Mouse (Mus musculus): ENCODE measurements around the gene Gabarap. TPM values are rescaled to one million over a fixed set of nuclear protein-coding genes. Genes with fewer than 3 reads are reported as not detected.

The Gabarap gene
- polyA plus RNA-seq, 1 experiment from 2014 or later = 280 TPM

GRCm38 (mm10) chr11:70042309-70043085 is 51.6 kb downstream of the Gabarap start:
- Histone ChIP-seq H3K9me3 (replicated peaks; ENCODE audit: control insufficient read depth, low read length) (no peaks in the 10 kb centered on the region), H3K27ac (ENCODE audit: low read length) (no peak overlapping the region), H3K27me3 (ENCODE audit: control insufficient read depth, insufficient read depth, low read depth, low read length) (no peaks in the 10 kb centered on the region), H3K4me2 (ENCODE audit: low read depth, low read length) (no peak overlapping the region), H3K4me3 (ENCODE audit: low read depth, low read length) (no peak overlapping the region), H3K36me3 (ENCODE audit: control insufficient read depth, insufficient read depth) (no peaks in the 10 kb centered on the region), H3K4me1 (ENCODE audit: control insufficient read depth, low read depth, low read length) (no peaks in the 10 kb centered on the region), H3K9ac (ENCODE audit: low read depth, low read length) (no peak overlapping the region)
- ATAC-seq (ENCODE audit: low read depth) = no peak
- WGBS (ENCODE audit: insufficient replicate concordance) = 82% methylated on average over 22 of the region's 23 CpGs

DNA sequence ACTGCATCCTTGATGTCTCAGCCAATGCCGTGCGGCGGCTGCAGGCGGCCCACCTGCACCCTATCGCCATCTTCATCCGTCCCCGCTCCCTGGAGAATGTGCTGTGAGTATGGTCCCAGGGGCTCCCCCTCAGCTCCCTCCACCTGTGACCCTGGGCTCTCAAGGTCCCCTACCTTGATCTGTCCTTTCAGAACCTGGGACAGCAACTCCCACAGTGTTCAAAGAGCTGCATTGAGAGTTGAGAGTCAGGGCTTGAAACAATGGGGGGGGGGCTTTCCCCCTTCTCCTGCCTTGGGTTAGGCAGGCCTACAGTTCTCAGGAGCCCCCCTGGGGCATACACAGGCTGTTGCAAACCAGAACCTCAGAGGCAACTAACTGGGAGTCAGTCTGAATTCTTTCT is 52.7 kb downstream of the Gabarap start:
- H3K27ac ChIP-seq (ENCODE audit: low read length) = no peak overlapping the region
- no peak for ATAC-seq (ENCODE audit: low read depth)
- no peaks in the 10 kb centered on the region for H3K36me3 ChIP-seq (ENCODE audit: control insufficient read depth, insufficient read depth)
- no peaks in the 10 kb centered on the region for H3K4me1 ChIP-seq (ENCODE audit: control insufficient read depth, low read depth, low read length)
- H3K4me3 ChIP-seq (ENCODE audit: low read depth, low read length) = no peak overlapping the region
- no peak overlapping the region for H3K4me2 ChIP-seq (ENCODE audit: low read depth, low read length)
- H3K9me3 ChIP-seq (replicated peaks; ENCODE audit: control insufficient read depth, low read length) = no peaks in the 10 kb centered on the region
- WGBS (ENCODE audit: insufficient replicate concordance) = 87% methylated on average over 7 of the region's 7 CpGs
- no peaks in the 10 kb centered on the region for H3K27me3 ChIP-seq (ENCODE audit: control insufficient read depth, insufficient read depth, low read depth, low read length)
- H3K9ac ChIP-seq (ENCODE audit: low read depth, low read length) = no peak overlapping the region

MicroRNA genes within 50 kb of the gene (microRNA counts, 519-probe panel; counts per million panel counts)
- microRNA mmu-miR-324-3p (60.7 counts per million), microRNA mmu-miR-324-5p (2,146 counts per million, percentile 33 among the panel's probes with 10 or more counts)

Small RNAs within 50 kb of the gene (microRNA-seq; reads per million reads assigned to microRNA genes)
- gene Gm44349 (not detected), gene Mir324 (1,897 reads per million, percentile 81 among the genes with 10 or more reads in this experiment)

Other genes starting within 250 kb of the Gabarap start
- 11.1 and 11.9 TPM in 2 replicates for gene Polr2a, start 232.5 kb upstream of the Gabarap start, polyA plus RNA-seq (2015; fragmentation: Nextera tagmentation; extraction: Ambion mirVana)
- gene Slc35g3, start 229.2 kb upstream of the Gabarap start, polyA plus RNA-seq (2015; fragmentation: Nextera tagmentation; extraction: Ambion mirVana) = 0.07 TPM in 1 of 2 replicates, not detected in the other
- 0.61 and 0.81 TPM in 2 replicates for gene Zbtb4, start 225.2 kb upstream of the Gabarap start, polyA plus RNA-seq (2015; fragmentation: Nextera tagmentation; extraction: Ambion mirVana)
- gene Chrnb1, start 195.2 kb upstream of the Gabarap start, polyA plus RNA-seq (2015; fragmentation: Nextera tagmentation; extraction: Ambion mirVana) = 0.61 and 0.96 TPM in 2 replicates
- gene Fgf11, start 189.3 kb upstream of the Gabarap start, polyA plus RNA-seq (2015; fragmentation: Nextera tagmentation; extraction: Ambion mirVana) = 0.19 and 0.21 TPM in 2 replicates
- 0.62 and 1.0 TPM in 2 replicates for gene Tmem102, start 185.5 kb upstream of the Gabarap start, polyA plus RNA-seq (2015; fragmentation: Nextera tagmentation; extraction: Ambion mirVana)
- not detected in 2 replicates for gene Gm39566, start 175.8 kb upstream of the Gabarap start, polyA plus RNA-seq (2015; fragmentation: Nextera tagmentation; extraction: Ambion mirVana)
- gene Spem2, start 172.7 kb upstream of the Gabarap start, polyA plus RNA-seq (2015; fragmentation: Nextera tagmentation; extraction: Ambion mirVana) = not detected in 2 replicates
- gene Spem1, start 169.0 kb upstream of the Gabarap start, polyA plus RNA-seq (2015; fragmentation: Nextera tagmentation; extraction: Ambion mirVana) = not detected in 2 replicates
- 0.66 and 0.83 TPM in 2 replicates for gene Nlgn2, start 153.4 kb upstream of the Gabarap start, polyA plus RNA-seq (2015; fragmentation: Nextera tagmentation; extraction: Ambion mirVana)
- 404 and 413 TPM in 2 replicates for gene Tmem256, start 152.6 kb upstream of the Gabarap start, polyA plus RNA-seq (2015; fragmentation: Nextera tagmentation; extraction: Ambion mirVana)
- gene Plscr3, start 144.8 kb upstream of the Gabarap start, polyA plus RNA-seq (2015; fragmentation: Nextera tagmentation; extraction: Ambion mirVana) = 22.0 and 27.8 TPM in 2 replicates
- gene Tnk1, start 132.4 kb upstream of the Gabarap start, polyA plus RNA-seq (2015; fragmentation: Nextera tagmentation; extraction: Ambion mirVana) = 0.74 and 0.96 TPM in 2 replicates
- gene Tmem95, start 113.1 kb upstream of the Gabarap start, polyA plus RNA-seq (2015; fragmentation: Nextera tagmentation; extraction: Ambion mirVana) = not detected in 2 replicates
- 1.3 and 1.4 TPM in 2 replicates for gene Kctd11, start 109.7 kb upstream of the Gabarap start, polyA plus RNA-seq (2015; fragmentation: Nextera tagmentation; extraction: Ambion mirVana)
- gene Acap1, start 95.6 kb upstream of the Gabarap start, polyA plus RNA-seq (2015; fragmentation: Nextera tagmentation; extraction: Ambion mirVana) = 6.5 and 6.8 TPM in 2 replicates
- gene 2810408A11Rik, start 90.2 kb upstream of the Gabarap start, polyA plus RNA-seq (2015; fragmentation: Nextera tagmentation; extraction: Ambion mirVana) = 0.46 and 0.76 TPM in 2 replicates
- 2.2 and 2.6 TPM in 2 replicates for gene Neurl4, start 90.1 kb upstream of the Gabarap start, polyA plus RNA-seq (2015; fragmentation: Nextera tagmentation; extraction: Ambion mirVana)
- 81.1 and 83.1 TPM in 2 replicates for gene Gps2, start 77.3 kb upstream of the Gabarap start, polyA plus RNA-seq (2015; fragmentation: Nextera tagmentation; extraction: Ambion mirVana)
- 1,065 and 1,134 TPM in 2 replicates for gene Eif5a, start 69.2 kb upstream of the Gabarap start, polyA plus RNA-seq (2015; fragmentation: Nextera tagmentation; extraction: Ambion mirVana)
- gene Ybx2, start 55.3 kb upstream of the Gabarap start, polyA plus RNA-seq (2015; fragmentation: Nextera tagmentation; extraction: Ambion mirVana) = 0.18 TPM in 1 of 2 replicates, not detected in the other
- 18.4 and 22.6 TPM in 2 replicates for gene Slc2a4, start 43.0 kb upstream of the Gabarap start, polyA plus RNA-seq (2015; fragmentation: Nextera tagmentation; extraction: Ambion mirVana)
- gene Cldn7, start 26.4 kb upstream of the Gabarap start, polyA plus RNA-seq (2015; fragmentation: Nextera tagmentation; extraction: Ambion mirVana) = 5.4 and 11.7 TPM in 2 replicates
- 7.1 and 7.3 TPM in 2 replicates for gene Ctdnep1, start 10.0 kb upstream of the Gabarap start, polyA plus RNA-seq (2015; fragmentation: Nextera tagmentation; extraction: Ambion mirVana)
- 55.1 and 57.2 TPM in 2 replicates for gene Elp5, start 8.6 kb upstream of the Gabarap start, polyA plus RNA-seq (2015; fragmentation: Nextera tagmentation; extraction: Ambion mirVana)
- 17.5 and 18.2 TPM in 2 replicates for gene Phf23, start 4.6 kb downstream of the Gabarap start, polyA plus RNA-seq (2015; fragmentation: Nextera tagmentation; extraction: Ambion mirVana)
- 4.4 and 5.1 TPM in 2 replicates for gene Dvl2, start 9.5 kb downstream of the Gabarap start, polyA plus RNA-seq (2015; fragmentation: Nextera tagmentation; extraction: Ambion mirVana)
- gene Acadvl, start 24.3 kb downstream of the Gabarap start, polyA plus RNA-seq (2015; fragmentation: Nextera tagmentation; extraction: Ambion mirVana) = 127 and 138 TPM in 2 replicates
- 0.40 and 0.53 TPM in 2 replicates for gene Dlg4, start 25.8 kb downstream of the Gabarap start, polyA plus RNA-seq (2015; fragmentation: Nextera tagmentation; extraction: Ambion mirVana)
- gene Asgr1, start 62.9 kb downstream of the Gabarap start, polyA plus RNA-seq (2015; fragmentation: Nextera tagmentation; extraction: Ambion mirVana) = 5.0 and 6.0 TPM in 2 replicates
- gene Asgr2, start 101.5 kb downstream of the Gabarap start, polyA plus RNA-seq (2015; fragmentation: Nextera tagmentation; extraction: Ambion mirVana) = 12.9 and 13.1 TPM in 2 replicates
- 2.5 and 3.0 TPM in 2 replicates for gene Mgl2, start 139.2 kb downstream of the Gabarap start, polyA plus RNA-seq (2015; fragmentation: Nextera tagmentation; extraction: Ambion mirVana)
- gene Clec10a, start 165.1 kb downstream of the Gabarap start, polyA plus RNA-seq (2015; fragmentation: Nextera tagmentation; extraction: Ambion mirVana) = 0.63 and 0.64 TPM in 2 replicates
- 1.1 and 1.3 TPM in 2 replicates for gene Slc16a11, start 221.6 kb downstream of the Gabarap start, polyA plus RNA-seq (2015; fragmentation: Nextera tagmentation; extraction: Ambion mirVana)
- gene Slc16a13, start 229.9 kb downstream of the Gabarap start, polyA plus RNA-seq (2015; fragmentation: Nextera tagmentation; extraction: Ambion mirVana) = 2.6 and 4.3 TPM in 2 replicates
- 2.1 and 2.3 TPM in 2 replicates for gene Bcl6b, start 238.7 kb downstream of the Gabarap start, polyA plus RNA-seq (2015; fragmentation: Nextera tagmentation; extraction: Ambion mirVana)
- 53.9 and 54.5 TPM in 2 replicates for gene 0610010K14Rik, start 246.8 kb downstream of the Gabarap start, polyA plus RNA-seq (2015; fragmentation: Nextera tagmentation; extraction: Ambion mirVana)
- gene Gm21988, start 248.7 kb downstream of the Gabarap start, polyA plus RNA-seq (2015; fragmentation: Nextera tagmentation; extraction: Ambion mirVana) = 3.4 and 4.3 TPM in 2 replicates
- gene Rnasek, start 248.7 kb downstream of the Gabarap start, polyA plus RNA-seq (2015; fragmentation: Nextera tagmentation; extraction: Ambion mirVana) = 146 and 159 TPM in 2 replicates

Data from liver, embryonic 16.5 days (tissue).